Mouse (Mus musculus) bone marrow macrophage, adult 2 months (primary cell): ENCODE data around the gene Kirrel. TPM values are rescaled to one million over a fixed set of nuclear protein-coding genes. Genes with fewer than 3 reads are reported as not detected.

Experiments used
- H3K27ac ChIP-seq: 2 replicates; pipeline ENCODE4 v1.5.1; 2012; ENCODE audit warnings: low read depth, low read length; ENCODE audit not compliant: insufficient read depth
- H3K4me1 ChIP-seq: 2 replicates; pipeline ENCODE4 v1.6.1; 2012; ENCODE audit warnings: low read length; ENCODE audit not compliant: control insufficient read depth, insufficient read depth
- H3K4me3 ChIP-seq: 2 replicates; pipeline ENCODE4 v1.5.1; 2012; ENCODE audit warnings: mild to moderate bottlenecking, low read length, moderate library complexity; ENCODE audit not compliant: insufficient read depth
- CTCF ChIP-seq: IDR thresholded peaks from 2 replicates; pipeline ENCODE4 v1.5.1; 2012; ENCODE audit warnings: low read depth, mild to moderate bottlenecking, low read length, moderate library complexity
- POLR2A ChIP-seq: IDR thresholded peaks from 2 replicates; pipeline ENCODE4 v1.6.1; 2012; ENCODE audit warnings: mild to moderate bottlenecking, low read depth, low read length, borderline replicate concordance
- polyA plus RNA-seq: library from polyadenylated mRNA; stranded (reverse); fragments of >200 nt; gene quantifications from 2 replicates; pipeline ENCODE4 v1.2.4, GENCODE M21; 2012; ENCODE audit not compliant: missing spikeins, insufficient read depth, insufficient read length

Kirrel gene
- polyA plus RNA-seq, 1 experiment, result 0.46 TPM

GRCm38 (mm10) chr3:87047801-87048200 is 126.7 kb downstream of the Kirrel start:
- H3K4me1 ChIP-seq, result no peaks in the 10 kb centered on the region
- no peak overlapping the region for H3K4me3 ChIP-seq
- TF ChIP-seq POLR2A (no peak), CTCF (no peak)
- no peak overlapping the region for H3K27ac ChIP-seq

DNA sequence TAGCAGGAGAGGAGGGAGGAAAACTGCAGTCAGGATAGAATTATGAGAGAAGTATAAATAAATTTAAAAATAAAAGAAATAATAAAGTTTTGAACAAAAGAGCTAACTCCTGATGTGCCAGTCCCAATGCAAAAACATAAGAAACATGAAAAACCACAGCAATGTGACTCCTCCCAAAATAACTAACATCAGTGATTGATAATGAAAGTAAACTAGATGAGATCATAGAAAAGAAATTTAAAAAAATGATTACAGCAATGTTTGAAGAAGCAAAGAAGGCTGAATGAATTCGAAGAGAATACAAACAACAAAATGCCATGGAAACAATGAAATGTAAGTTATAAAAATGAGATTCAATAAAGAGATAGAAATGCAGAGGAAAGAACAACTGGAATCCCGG is 132.8 kb downstream of the Kirrel start:
- Histone ChIP-seq H3K27ac (no peak overlapping the region), H3K4me1 (no peaks in the 10 kb centered on the region), H3K4me3 (no peak overlapping the region)
- TF ChIP-seq POLR2A (no peak), CTCF (no peak)

DNA sequence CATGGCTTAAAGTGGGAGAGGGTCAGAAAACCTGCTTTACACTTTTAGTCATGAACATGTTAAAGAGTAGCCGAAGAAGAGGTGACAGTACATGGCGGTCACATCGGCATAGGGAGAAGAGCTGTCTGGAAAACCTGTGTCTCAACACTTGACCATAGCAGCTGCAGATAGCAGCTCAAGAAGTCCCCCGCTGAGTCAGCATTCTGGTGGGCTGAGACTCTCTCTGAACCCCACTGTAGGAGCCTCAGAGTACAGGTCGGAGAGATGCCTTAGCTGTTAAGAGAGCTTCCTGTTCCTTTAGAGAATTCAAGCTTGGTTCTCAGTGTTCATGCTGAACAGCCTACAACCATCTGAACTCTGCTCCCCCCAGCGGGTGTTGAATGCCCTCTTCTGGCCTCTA is 136.0 kb downstream of the Kirrel start:
- TF ChIP-seq CTCF (no peak), POLR2A (no peak)
- Histone ChIP-seq H3K4me3 (no peak overlapping the region), H3K4me1 (no peaks in the 10 kb centered on the region), H3K27ac (no peak overlapping the region)

GRCm38 (mm10) chr3:87034061-87034460 is 140.5 kb downstream of the Kirrel start:
- H3K4me3 ChIP-seq, result no peak overlapping the region
- H3K4me1 ChIP-seq, result no peaks in the 10 kb centered on the region
- no peak for TF ChIP-seq CTCF
- TF ChIP-seq POLR2A, result no peak
- no peak overlapping the region for H3K27ac ChIP-seq

- Histone ChIP-seq H3K4me1 (no peaks in the 10 kb centered on the region), H3K4me3 (no peak overlapping the region), H3K27ac (no peak overlapping the region)
- TF ChIP-seq POLR2A, result no peak
- TF ChIP-seq CTCF, result peak; percentile 67
Observed at GRCm38 (mm10) chr3:87033357-87033756, 141.2 kb downstream of the Kirrel start.

DNA sequence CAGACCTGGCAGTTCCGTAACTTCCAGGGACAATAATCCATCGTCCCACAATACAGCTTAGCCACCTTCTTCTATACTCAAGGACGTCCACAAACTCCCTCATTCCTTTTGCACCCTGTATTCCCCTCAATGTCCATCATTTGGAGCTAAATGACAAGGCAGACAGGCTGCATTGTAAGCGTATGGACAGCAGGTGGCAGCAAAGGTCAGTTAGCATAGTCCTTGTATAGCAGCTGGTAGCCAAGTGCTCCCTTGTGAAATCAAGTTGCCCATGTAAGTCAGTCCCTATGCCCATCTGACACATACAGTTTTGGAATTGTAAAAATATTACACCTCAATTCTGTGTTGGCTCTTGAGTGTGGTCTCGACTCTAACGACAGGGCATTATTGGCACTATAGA is 143.7 kb downstream of the Kirrel start:
- no peak for TF ChIP-seq CTCF
- no peak for TF ChIP-seq POLR2A
- H3K4me1 ChIP-seq, result no peaks in the 10 kb centered on the region
- no peak overlapping the region for H3K4me3 ChIP-seq
- no peak overlapping the region for H3K27ac ChIP-seq

Other genes with a start within 250 kb of the Kirrel start
- gene Cd1d1, start 175.3 kb downstream of the Kirrel start, polyA plus RNA-seq, result 6.4 and 7.8 TPM in 2 replicates
- gene Fcrls, start 89.0 kb upstream of the Kirrel start, polyA plus RNA-seq, result 476 and 524 TPM in 2 replicates
- 111 and 124 TPM in 2 replicates for gene Cd5l, start 183.1 kb upstream of the Kirrel start, polyA plus RNA-seq
- 31.0 and 38.0 TPM in 2 replicates for gene Fcrl1, start 201.6 kb upstream of the Kirrel start, polyA plus RNA-seq